Mouse (Mus musculus): ENCODE data around the gene Trim45. TPM values are rescaled to one million over a fixed set of nuclear protein-coding genes. Genes with fewer than 3 reads are reported as not detected.
A peak's percentile ranks its signal among the peaks of the same experiment; 100 is the strongest.

Gene Trim45
- polyA plus RNA-seq, 1 experiment from 2014 or later = 2.5 TPM

DNA sequence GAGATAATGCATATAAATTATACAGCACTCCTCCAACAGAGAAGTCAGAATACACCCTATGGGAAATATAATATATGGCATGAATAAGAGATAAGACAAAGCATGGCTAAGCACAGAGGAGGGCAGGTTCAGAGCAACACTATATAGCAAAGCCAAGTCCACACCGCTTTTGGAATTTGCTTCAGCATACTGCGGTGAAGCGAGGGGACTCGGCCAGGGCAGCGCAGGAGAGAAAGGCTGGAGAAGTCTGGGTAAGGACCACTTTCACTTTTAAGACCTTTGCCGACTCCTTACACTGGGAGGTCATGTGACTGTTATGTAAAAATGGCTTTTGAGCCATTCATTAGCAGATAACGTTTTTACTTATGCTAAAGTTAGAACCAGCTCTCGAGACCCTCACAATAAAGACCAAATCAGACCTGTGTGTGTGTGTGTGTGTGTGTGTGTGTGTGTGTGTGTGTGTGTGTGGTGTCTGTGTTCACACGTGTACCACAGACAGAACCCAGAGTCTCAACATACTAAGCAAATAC lies 1.3 kb upstream of the Trim45 start:
- ATAC-seq (ENCODE audit: insufficient number of reproducible peaks, insufficient read depth, low FRiP score, low read depth) = no peak
- Histone ChIP-seq H3K4me2 (ENCODE audit: low read length) (no peak overlapping the region), H3K9me3 (ENCODE audit: control insufficient read depth, low read length) (no peaks in the 10 kb centered on the region), H3K4me1 (ENCODE audit: control insufficient read depth in 2 of 2, insufficient read depth in 2 of 2, low read length in 2 of 2) (peaks cover 11 to 23% of the 10 kb centered on the region in 2 experiments; a peak in 3 of 4 replicates), H3K4me3 (ENCODE audit: control insufficient read depth in 1 of 2, insufficient read depth in 1 of 2, low read depth in 1 of 2, low read length in 2 of 2) (no peak overlapping the region), H3K9ac (ENCODE audit: low read length) (no peak overlapping the region), H3K36me3 (ENCODE audit: control insufficient read depth, insufficient read depth, low read length) (peaks cover 6% of the 10 kb centered on the region; the same call in 1 of the 2 replicates), H3K27me3 (ENCODE audit: control insufficient read depth, insufficient read depth, low read length) (no peaks in the 10 kb centered on the region), H3K27ac (replicated peaks in 1 of 2; ENCODE audit: control insufficient read depth in 1 of 2, insufficient read depth in 1 of 2, low read depth in 2 of 2, low read length in 2 of 2) (no peak overlapping the region)
- 71% methylated on average over 9 of the region's 9 CpGs for WGBS

GRCm38 (mm10) chr3:100922506-100923375 lies 739 bp downstream of the Trim45 start:
- Histone ChIP-seq H3K4me1 (ENCODE audit: control insufficient read depth in 2 of 2, insufficient read depth in 2 of 2, low read length in 2 of 2) (peaks cover 12 to 27% of the 10 kb centered on the region in 2 experiments; a peak in 3 of 4 replicates), H3K9ac (ENCODE audit: low read length) (peak overlapping the region; percentile 78), H3K4me2 (ENCODE audit: low read length) (peak overlapping the region; percentile 71), H3K9me3 (ENCODE audit: control insufficient read depth, low read length) (no peaks in the 10 kb centered on the region), H3K27ac (replicated peaks in 1 of 2; ENCODE audit: control insufficient read depth in 1 of 2, insufficient read depth in 1 of 2, low read depth in 2 of 2, low read length in 2 of 2) (peak overlapping the region; percentile 67 to 80), H3K36me3 (ENCODE audit: control insufficient read depth, insufficient read depth, low read length) (peaks cover 8% of the 10 kb centered on the region), H3K27me3 (ENCODE audit: control insufficient read depth, insufficient read depth, low read length) (no peaks in the 10 kb centered on the region), H3K4me3 (ENCODE audit: control insufficient read depth in 1 of 2, insufficient read depth in 1 of 2, low read depth in 1 of 2, low read length in 2 of 2) (peak overlapping the region; percentile 50 to 59)
- 32% methylated on average over 28 of the region's 28 CpGs for WGBS
- ATAC-seq (ENCODE audit: insufficient number of reproducible peaks, insufficient read depth, low FRiP score, low read depth) = peak; percentile 25

DNA sequence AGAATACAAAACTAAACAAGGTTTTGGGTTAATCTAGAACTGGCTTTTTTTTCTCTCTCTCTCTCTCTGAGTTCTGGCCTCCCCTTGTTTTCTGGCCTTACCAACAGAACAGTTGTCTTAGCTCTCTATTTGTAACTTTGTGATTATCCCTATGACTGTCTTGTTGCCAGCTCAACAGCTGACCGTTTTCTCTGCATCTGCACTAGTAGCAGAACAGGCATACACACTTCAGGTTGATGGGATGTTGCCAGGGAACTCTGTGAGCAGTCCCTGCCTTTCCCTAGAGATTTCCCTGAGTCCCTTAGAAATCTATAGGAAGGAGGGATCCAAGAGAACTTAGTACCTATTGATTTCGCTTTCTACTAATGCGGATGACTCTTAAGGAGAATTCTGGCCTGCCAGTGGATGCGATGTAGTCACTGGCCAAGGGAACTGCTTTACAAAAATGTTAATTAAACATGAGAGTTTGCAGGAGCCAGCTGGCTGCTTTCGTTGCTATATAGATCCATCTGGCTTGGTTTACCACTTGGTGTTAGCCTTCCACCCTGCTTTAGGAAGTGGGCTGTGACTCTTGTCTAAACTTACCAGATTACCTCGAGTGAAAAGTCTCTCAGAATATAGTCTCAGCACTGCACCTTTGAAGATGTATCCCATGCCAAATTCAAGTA lies 2.2 kb downstream of the Trim45 start:
- H3K27ac ChIP-seq (replicated peaks in 1 of 2; ENCODE audit: control insufficient read depth in 1 of 2, insufficient read depth in 1 of 2, low read depth in 2 of 2, low read length in 2 of 2) = no peak overlapping the region
- H3K9ac ChIP-seq (ENCODE audit: low read length) = no peak overlapping the region
- H3K36me3 ChIP-seq (ENCODE audit: control insufficient read depth, insufficient read depth, low read length) = peaks cover 22% of the 10 kb centered on the region
- H3K4me3 ChIP-seq (ENCODE audit: control insufficient read depth in 1 of 2, insufficient read depth in 1 of 2, low read depth in 1 of 2, low read length in 2 of 2) = no peak overlapping the region
- H3K27me3 ChIP-seq (ENCODE audit: control insufficient read depth, insufficient read depth, low read length) = no peaks in the 10 kb centered on the region
- 76% methylated on average over 6 of the region's 6 CpGs for WGBS
- no peak for ATAC-seq (ENCODE audit: insufficient number of reproducible peaks, insufficient read depth, low FRiP score, low read depth)
- H3K9me3 ChIP-seq (ENCODE audit: control insufficient read depth, low read length) = no peaks in the 10 kb centered on the region
- peaks cover 12 to 27% of the 10 kb centered on the region in 2 experiments; a peak in 3 of 4 replicates for H3K4me1 ChIP-seq (ENCODE audit: control insufficient read depth in 2 of 2, insufficient read depth in 2 of 2, low read length in 2 of 2)
- H3K4me2 ChIP-seq (ENCODE audit: low read length) = no peak overlapping the region

DNA sequence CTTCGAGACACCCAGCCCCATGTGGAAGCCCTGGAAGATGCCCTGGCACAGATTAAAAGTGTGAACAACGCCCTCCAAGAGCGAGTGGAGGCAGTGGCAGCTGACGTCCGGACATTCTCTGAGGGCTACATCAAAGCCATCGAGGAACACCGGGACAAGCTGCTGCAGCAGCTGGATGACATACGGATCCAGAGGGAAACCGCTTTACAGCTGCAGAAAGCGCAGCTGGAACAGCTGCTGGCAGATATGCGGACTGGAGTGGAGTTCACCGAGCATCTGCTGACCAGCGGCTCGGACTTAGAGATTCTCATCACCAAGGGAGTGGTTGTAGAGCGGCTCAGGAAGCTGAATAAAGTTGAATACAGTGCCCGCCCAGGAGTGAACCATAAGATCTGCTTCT lies 3.2 kb downstream of the Trim45 start:
- H3K9me3 ChIP-seq (ENCODE audit: control insufficient read depth, low read length) = no peaks in the 10 kb centered on the region
- peaks cover 12 to 27% of the 10 kb centered on the region in 2 experiments; a peak in 3 of 4 replicates for H3K4me1 ChIP-seq (ENCODE audit: control insufficient read depth in 2 of 2, insufficient read depth in 2 of 2, low read length in 2 of 2)
- H3K27me3 ChIP-seq (ENCODE audit: control insufficient read depth, insufficient read depth, low read length) = no peaks in the 10 kb centered on the region
- 77% methylated on average over 16 of the region's 16 CpGs for WGBS
- no peak overlapping the region for H3K9ac ChIP-seq (ENCODE audit: low read length)
- H3K36me3 ChIP-seq (ENCODE audit: control insufficient read depth, insufficient read depth, low read length) = peaks cover 31% of the 10 kb centered on the region
- no peak overlapping the region for H3K4me3 ChIP-seq (ENCODE audit: control insufficient read depth in 1 of 2, insufficient read depth in 1 of 2, low read depth in 1 of 2, low read length in 2 of 2)
- no peak overlapping the region for H3K27ac ChIP-seq (replicated peaks in 1 of 2; ENCODE audit: control insufficient read depth in 1 of 2, insufficient read depth in 1 of 2, low read depth in 2 of 2, low read length in 2 of 2)
- ATAC-seq (ENCODE audit: insufficient number of reproducible peaks, insufficient read depth, low FRiP score, low read depth) = no peak
- no peak overlapping the region for H3K4me2 ChIP-seq (ENCODE audit: low read length)

DNA sequence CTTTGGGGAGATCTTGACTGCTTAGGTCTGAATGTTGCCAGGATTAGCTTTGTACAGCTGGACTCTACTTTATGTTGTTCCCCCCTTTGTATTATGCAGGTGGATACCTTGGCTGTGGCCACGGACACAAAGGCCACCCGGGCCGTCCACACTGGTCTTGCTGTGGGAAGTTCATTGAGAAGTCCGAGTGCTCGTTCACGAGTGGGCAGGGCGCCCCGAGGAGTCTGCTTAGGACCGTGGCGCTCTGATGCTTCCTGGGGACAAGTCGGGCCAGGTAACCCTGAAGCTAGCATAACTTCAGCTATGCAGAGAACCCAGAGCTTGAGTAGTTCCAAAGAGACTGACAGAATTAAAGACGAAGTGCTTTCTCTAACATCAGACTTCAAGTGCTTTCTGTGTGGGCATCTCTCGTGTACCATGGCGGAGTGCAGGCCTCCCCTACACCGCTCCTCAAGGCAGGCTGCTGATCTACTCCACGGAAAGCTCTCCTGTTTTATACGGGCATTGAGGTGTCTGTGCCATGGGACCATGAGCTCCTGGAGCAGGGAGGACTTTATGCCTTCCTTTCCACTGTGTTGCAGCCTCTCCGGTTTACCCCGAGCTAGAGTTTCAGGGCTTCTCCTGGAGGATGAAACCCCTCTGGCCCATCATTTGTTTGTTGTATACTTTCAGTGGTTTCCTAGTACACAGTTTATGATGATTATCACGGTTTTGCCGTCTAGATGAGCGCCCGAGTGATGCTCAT lies 9.5 kb downstream of the Trim45 start:
- Histone ChIP-seq H3K27me3 (ENCODE audit: control insufficient read depth, insufficient read depth, low read length) (no peaks in the 10 kb centered on the region), H3K27ac (replicated peaks in 1 of 2; ENCODE audit: control insufficient read depth in 1 of 2, insufficient read depth in 1 of 2, low read depth in 2 of 2, low read length in 2 of 2) (no peak overlapping the region), H3K9me3 (ENCODE audit: control insufficient read depth, low read length) (no peaks in the 10 kb centered on the region), H3K4me2 (ENCODE audit: low read length) (no peak overlapping the region), H3K9ac (ENCODE audit: low read length) (no peak overlapping the region), H3K4me1 (ENCODE audit: control insufficient read depth in 2 of 2, insufficient read depth in 2 of 2, low read length in 2 of 2) (no peaks in the 10 kb centered on the region), H3K4me3 (ENCODE audit: control insufficient read depth in 1 of 2, insufficient read depth in 1 of 2, low read depth in 1 of 2, low read length in 2 of 2) (no peak overlapping the region), H3K36me3 (ENCODE audit: control insufficient read depth, insufficient read depth, low read length) (peaks cover 82% of the 10 kb centered on the region)
- ATAC-seq (ENCODE audit: insufficient number of reproducible peaks, insufficient read depth, low FRiP score, low read depth) = no peak
- WGBS = 90% methylated on average over 23 of the region's 23 CpGs

- no peak overlapping the region for H3K4me3 ChIP-seq (ENCODE audit: control insufficient read depth in 1 of 2, insufficient read depth in 1 of 2, low read depth in 1 of 2, low read length in 2 of 2)
- H3K9ac ChIP-seq (ENCODE audit: low read length) = no peak overlapping the region
- H3K4me1 ChIP-seq (ENCODE audit: control insufficient read depth in 2 of 2, insufficient read depth in 2 of 2, low read length in 2 of 2) = no peaks in the 10 kb centered on the region
- no peak overlapping the region for H3K4me2 ChIP-seq (ENCODE audit: low read length)
- no peaks in the 10 kb centered on the region for H3K9me3 ChIP-seq (ENCODE audit: control insufficient read depth, low read length)
- peaks cover 83% of the 10 kb centered on the region for H3K36me3 ChIP-seq (ENCODE audit: control insufficient read depth, insufficient read depth, low read length)
- no peaks in the 10 kb centered on the region for H3K27me3 ChIP-seq (ENCODE audit: control insufficient read depth, insufficient read depth, low read length)
- no peak for ATAC-seq (ENCODE audit: insufficient number of reproducible peaks, insufficient read depth, low FRiP score, low read depth)
- 70% methylated on average over 11 of the region's 11 CpGs for WGBS
- H3K27ac ChIP-seq (replicated peaks in 1 of 2; ENCODE audit: control insufficient read depth in 1 of 2, insufficient read depth in 1 of 2, low read depth in 2 of 2, low read length in 2 of 2) = no peak overlapping the region
Measured at GRCm38 (mm10) chr3:100932077-100932944, 10.3 kb downstream of the Trim45 start.

All from heart, embryonic 14.5 days (tissue).